32 mouse cellular contexts compared by ENCODE assay signal in the genomic region with DNA sequence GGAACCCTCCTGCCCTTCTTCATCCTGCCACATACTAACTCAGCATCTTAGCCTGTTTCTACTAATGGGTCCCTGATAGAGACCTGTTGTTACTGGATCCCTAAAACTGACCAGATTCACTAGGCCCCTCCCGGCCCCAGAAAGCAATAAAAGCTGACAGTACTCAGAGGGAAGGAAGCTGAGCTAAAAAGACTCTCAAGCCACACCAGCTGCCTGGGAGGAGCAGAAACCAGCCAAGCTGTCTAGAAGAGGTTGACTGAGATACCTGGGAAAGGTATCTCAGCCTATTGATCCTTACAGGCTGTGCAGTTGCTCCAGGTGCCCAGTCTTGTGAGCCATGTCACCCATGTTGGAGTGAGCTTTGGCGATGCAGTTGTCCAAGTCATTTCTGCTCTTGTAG. TPM values are rescaled to one million over a fixed set of nuclear protein-coding genes. Genes with fewer than 3 reads are reported as not detected.
DNase-seq lines count a peak whose midpoint lies in the region; ATAC-seq and TF ChIP-seq lines count a peak whose summit lies in the region.
"Had no signal": no experiment of that assay in that cellular context is flagged by ENCODE, and none has a peak within 500 bp of the region (broad histone marks: within the 10 kb centered on the region; RNA-seq: fewer than 3 reads in every experiment).

No protein-coding gene starts in this region.

- no peak overlapping the region for H3K27ac ChIP-seq in midbrain, embryonic 11.5 days (ENCODE audit: low read depth, low read length)
- H3K27ac ChIP-seq in midbrain, embryonic 14.5 days (replicated peaks; ENCODE audit: low read depth, low read length): no peak overlapping the region
- H3K27ac ChIP-seq in CH12.LX (ENCODE audit: insufficient read depth, low read depth): no peak overlapping the region
- H3K27ac ChIP-seq in layer of hippocampus, adult 2 months: no peak overlapping the region
- H3K27ac ChIP-seq: embryonic facial prominence, embryonic 10.5 days; embryonic facial prominence, embryonic 13.5 days; forebrain, embryonic 12.5 days; forebrain, embryonic 15.5 days; gastrocnemius, adult 2 months; heart, embryonic 15.5 days; hindbrain, embryonic 10.5 days; hindbrain, embryonic 13.5 days had no signal

- H3K36me3 ChIP-seq in midbrain, embryonic 11.5 days (ENCODE audit: control insufficient read depth, insufficient read depth, low read length): peaks cover 13% of the 10 kb centered on the region; the same call in 1 of the 2 replicates
- peaks cover 30% of the 10 kb centered on the region for H3K36me3 ChIP-seq in midbrain, embryonic 14.5 days (ENCODE audit: control insufficient read depth, insufficient read depth, low read length)
- H3K36me3 ChIP-seq in CH12.LX (replicated peaks in 1 of 2; ENCODE audit: control insufficient read depth in 1 of 2, insufficient read depth in 1 of 2, low read length in 1 of 2): peaks cover 24 to 41% of the 10 kb centered on the region in 2 experiments

- intact Hi-C loops in gastrocnemius, postnatal 14 days (cut with DNase I; ENCODE audit: low total_unique reads): no loop called here

- TF ChIP-seq EP300 in CH12.LX (IDR thresholded peaks at IDR 0.05; ENCODE audit: low read length): no peak

- no peaks in the 10 kb centered on the region for H3K9me3 ChIP-seq in midbrain, embryonic 11.5 days (ENCODE audit: control insufficient read depth, low read length)
- no peaks in the 10 kb centered on the region for H3K9me3 ChIP-seq in midbrain, embryonic 14.5 days (ENCODE audit: control insufficient read depth, low read length)
- H3K9me3 ChIP-seq in CH12.LX (replicated peaks; ENCODE audit: low read length): no peaks in the 10 kb centered on the region
- H3K9me3 ChIP-seq: embryonic facial prominence, embryonic 10.5 days; embryonic facial prominence, embryonic 13.5 days; forebrain, embryonic 12.5 days; forebrain, embryonic 15.5 days; G1E; heart, embryonic 12.5 days; heart, embryonic 15.5 days; hindbrain, embryonic 10.5 days; hindbrain, embryonic 13.5 days had no signal

- TF ChIP-seq POLR2A in CH12.LX (IDR thresholded peaks at IDR 0.05; ENCODE audit: low read depth, low read length): peak; percentile 8; the same call in 1 of the 2 replicates

- 97% methylated on average over 2 of the region's 2 CpGs for WGBS in midbrain, embryonic 11.5 days
- 98% methylated on average over 2 of the region's 2 CpGs for WGBS in midbrain, embryonic 14.5 days

- H3K4me1 ChIP-seq in midbrain, embryonic 11.5 days (ENCODE audit: control insufficient read depth, insufficient read depth, low read length): peaks cover 4% of the 10 kb centered on the region
- H3K4me1 ChIP-seq in midbrain, embryonic 14.5 days (ENCODE audit: control insufficient read depth, insufficient read depth, low read length): peaks cover 10% of the 10 kb centered on the region
- H3K4me1 ChIP-seq in CH12.LX (ENCODE audit: control insufficient read depth in 1 of 2, insufficient read depth in 2 of 2): peaks cover 2 to 3% of the 10 kb centered on the region in 2 experiments; a peak in 3 of 4 replicates

- no peak overlapping the region for H3K4me3 ChIP-seq in midbrain, embryonic 11.5 days (ENCODE audit: low read depth, low read length)
- no peak overlapping the region for H3K4me3 ChIP-seq in midbrain, embryonic 14.5 days (replicated peaks; ENCODE audit: low read depth, low read length)
- H3K4me3 ChIP-seq in CH12.LX (replicated peaks in 1 of 3; ENCODE audit: low read depth in 2 of 3, low read length in 2 of 3, poor library complexity in 1 of 3): no peak overlapping the region
- H3K4me3 ChIP-seq in layer of hippocampus, adult 2 months: no peak overlapping the region
- H3K4me3 ChIP-seq: embryonic facial prominence, embryonic 10.5 days; embryonic facial prominence, embryonic 13.5 days; erythroblast, embryonic 14.5 days; forebrain, embryonic 12.5 days; forebrain, embryonic 15.5 days; gastrocnemius, adult 2 months; heart, embryonic 12.5 days; heart, embryonic 15.5 days; hindbrain, embryonic 10.5 days; hindbrain, embryonic 13.5 days had no signal

- peaks cover 18% of the 10 kb centered on the region for H3K79me2 ChIP-seq in CH12.LX (replicated peaks; ENCODE audit: control insufficient read depth, extremely low read depth, insufficient read depth, poor library complexity, severe bottlenecking)

- TF ChIP-seq RAD21 in CH12.LX (IDR thresholded peaks at IDR 0.05; ENCODE audit: low read depth, low read length): no peak

- DNase-seq in midbrain, embryonic 11.5 days (ENCODE audit: low spot score, missing footprints): peak; percentile 89
- DNase-seq in midbrain, embryonic 14.5 days: no peak
- DNase-seq in CH12.LX (ENCODE audit: extremely low read depth) (no peak), ZHBTc4 (ENCODE audit: low read depth, low spot score) (peak; percentile 12)
- DNase-seq in gastrocnemius, postnatal 14 days: no peak
- DNase-seq in layer of hippocampus, adult 2 months (ENCODE audit: low spot score in 2 of 2): no peak
- no peak for DNase-seq in lung, postnatal 10 days
- DNase-seq: adrenal gland, adult 8-10 months; adrenal gland, postnatal 25 days; cerebellum, adult 11-12 months; cerebellum, adult 8-10 months; cerebellum, postnatal 10 days; cerebellum, postnatal 36 days; embryo, embryonic 11 days; gastrocnemius, adult 2 months; gastrocnemius, postnatal 25 days; heart, adult 18-20 months; heart, postnatal 10 days; heart, postnatal 36 days had no signal

- no peak overlapping the region for H3K4me2 ChIP-seq in midbrain, embryonic 11.5 days
- H3K4me2 ChIP-seq in midbrain, embryonic 14.5 days (ENCODE audit: low read length): no peak overlapping the region
- H3K4me2 ChIP-seq in CH12.LX (ENCODE audit: insufficient read depth, low read depth, poor library complexity, severe bottlenecking): no peak overlapping the region
- H3K4me2 ChIP-seq: embryonic facial prominence, embryonic 13.5 days; forebrain, embryonic 12.5 days; forebrain, embryonic 15.5 days; heart, embryonic 12.5 days; heart, embryonic 15.5 days; hindbrain, embryonic 13.5 days had no signal

- ATAC-seq in midbrain, embryonic 11.5 days (ENCODE audit: low FRiP score): no peak
- no peak for ATAC-seq in midbrain, embryonic 14.5 days (ENCODE audit: low FRiP score, low TSS enrichment)
- ATAC-seq: activated CD4-positive, CD25-positive, alpha-beta regulatory T cell, adult 4 months; CD4-positive, CD25-positive, alpha-beta regulatory T cell, adult 4 months; forebrain, embryonic 15.5 days; hindbrain, embryonic 16.5 days had no signal

- dilution Hi-C loops in CH12.LX (cut with MboI; ENCODE audit: extremely low pct_ligation_motif_present, extremely low pct_unique_long_range_greater_than_20kb, low sequenced_read_pairs): no loop called here

- no peaks in the 10 kb centered on the region for H3K27me3 ChIP-seq in midbrain, embryonic 11.5 days (ENCODE audit: control insufficient read depth, insufficient read depth, low read length)
- H3K27me3 ChIP-seq in midbrain, embryonic 14.5 days (ENCODE audit: control insufficient read depth, insufficient read depth, low read length): no peaks in the 10 kb centered on the region
- no peaks in the 10 kb centered on the region for H3K27me3 ChIP-seq in CH12.LX (replicated peaks)
- H3K27me3 ChIP-seq: embryonic facial prominence, embryonic 13.5 days; forebrain, embryonic 12.5 days; forebrain, embryonic 15.5 days; heart, embryonic 12.5 days; heart, embryonic 15.5 days; hindbrain, embryonic 13.5 days had no signal

- in situ Hi-C loops in CH12.LX (cut with MboI; ENCODE audit: low pct_ligation_motif_present, low pct_unique_long_range_greater_than_20kb, low sequenced_read_pairs): no loop called here

- H3K9ac ChIP-seq in midbrain, embryonic 11.5 days (ENCODE audit: low read length): no peak overlapping the region
- no peak overlapping the region for H3K9ac ChIP-seq in midbrain, embryonic 14.5 days (replicated peaks; ENCODE audit: low read length)
- no peak overlapping the region for H3K9ac ChIP-seq in CH12.LX (ENCODE audit: insufficient read depth, low read depth)
- H3K9ac ChIP-seq: embryonic facial prominence, embryonic 13.5 days; forebrain, embryonic 12.5 days; forebrain, embryonic 15.5 days; heart, embryonic 12.5 days; heart, embryonic 15.5 days; hindbrain, embryonic 13.5 days had no signal

- no peak for TF ChIP-seq CTCF in CH12.LX (conservative IDR thresholded peaks at IDR 0.05 in 1 of 2, IDR thresholded peaks at IDR 0.05 in 1 of 2; ENCODE audit: low read depth in 2 of 2, low read length in 2 of 2)
- no peak for TF ChIP-seq CTCF in layer of hippocampus, adult 2 months (conservative IDR thresholded peaks at IDR 0.05)

TF ChIP-seq in CH12.LX, 34 proteins besides CTCF, POLR2A, EP300 and RAD21:
- TF ChIP-seq BHLHE40 (IDR thresholded peaks at IDR 0.05; ENCODE audit: low read depth, low read length) (no peak), POLR2AphosphoS2 (IDR thresholded peaks at IDR 0.05; ENCODE audit: low read depth, low read length) (peak; percentile 43; the same call in 1 of the 2 replicates)

RNA-seq across cellular contexts. Expression of gene Ran, which starts 5.9 kb away (rescaled TPM):
- polyA plus RNA-seq in midbrain, embryonic 11.5 days (2014; fragmentation: Nextera tagmentation; extraction: Ambion mirVana): 948 and 951 TPM in 2 replicates
- polyA plus RNA-seq in midbrain, embryonic 14.5 days (2014; fragmentation: Nextera tagmentation; extraction: Ambion mirVana): 391 and 451 TPM in 2 replicates
- total RNA-seq in CH12.LX (2012; rRNA removed) (847 and 977 TPM in 2 replicates), CH12.LX (2014; rRNA removed) (1,083 and 1,183 TPM in 2 replicates)
- polyA plus RNA-seq in CH12.LX (2012; ENCODE audit: insufficient read length, low read depth): 1,512 and 1,664 TPM in 2 replicates
- 10 to 100 TPM; 75.3 to 78.2 TPM for total RNA-seq in gastrocnemius, postnatal 14 days (2021)
- total RNA-seq in layer of hippocampus, adult 2 months (2021): 100 to 1,000 TPM; 160 to 167 TPM

RNA-seq across cellular contexts. Expression of gene Stx2, which starts 17.4 kb away (rescaled TPM):
- 26.0 and 27.6 TPM in 2 replicates for polyA plus RNA-seq in midbrain, embryonic 11.5 days (2014; fragmentation: Nextera tagmentation; extraction: Ambion mirVana)
- polyA plus RNA-seq in midbrain, embryonic 14.5 days (2014; fragmentation: Nextera tagmentation; extraction: Ambion mirVana): 10.4 and 15.6 TPM in 2 replicates
- 3.4 and 5.2 TPM in 2 replicates for total RNA-seq in CH12.LX (2012; rRNA removed)
- 0.74 and 1.2 TPM in 2 replicates for total RNA-seq in CH12.LX (2014; rRNA removed)
- 1.9 and 2.5 TPM in 2 replicates for polyA plus RNA-seq in CH12.LX (2012; ENCODE audit: insufficient read length, low read depth)
- total RNA-seq in gastrocnemius, postnatal 14 days (2021): 10 to 100 TPM in 1 of 2 experiments, 1 to 10 TPM in 1; 8.7 to 10.4 TPM
- total RNA-seq in layer of hippocampus, adult 2 months (2021): 10 to 100 TPM; 30.9 to 31.8 TPM

Comparison
In these comparisons a context has a peak if more than half of its experiments do, and no peak if none do; other contexts are left out.
1. DNase-seq: peak in midbrain, embryonic 11.5 days (single experiment) and ZHBTc4 (single experiment); none in midbrain, embryonic 14.5 days (single experiment), CH12.LX (single experiment), gastrocnemius, postnatal 14 days (single experiment), layer of hippocampus, adult 2 months (0 of 2) and lung, postnatal 10 days (single experiment).
2. RNA of gene Ran, which starts 5.9 kb away (total RNA-seq): 847 to 1,183 TPM in CH12.LX; 160 to 167 TPM in layer of hippocampus, adult 2 months and 75.3 to 78.2 TPM in gastrocnemius, postnatal 14 days; every median in the first group is over 4 times any median in the second.